Mouse (Mus musculus) ES-E14 (cell line): ENCODE data around the gene Nr5a2.

ENCODE experiments used
- CHD2 ChIP-seq: IDR thresholded peaks from 2 replicates; pipeline ENCODE4 v1.6.1; 2014; ENCODE audit warnings: mild to moderate bottlenecking, low read depth, low read length, inconsistent platforms
- HCFC1 ChIP-seq: IDR thresholded peaks from 2 replicates; pipeline ENCODE4 v1.6.1; 2012; ENCODE audit warnings: low read length, inconsistent platforms, borderline replicate concordance; ENCODE audit not compliant: insufficient read depth
- MAFK ChIP-seq: IDR thresholded peaks from 2 replicates; pipeline ENCODE4 v1.6.1; 2014; ENCODE audit warnings: mild to moderate bottlenecking, low read depth, low read length, inconsistent platforms; ENCODE audit not compliant: insufficient read depth
- ZNF384 ChIP-seq: IDR thresholded peaks from 2 replicates; pipeline ENCODE4 v1.6.1; 2012; ENCODE audit warnings: low read depth, low read length, inconsistent platforms

- no peak for TF ChIP-seq MAFK
- no peak for TF ChIP-seq HCFC1
- no peak for TF ChIP-seq CHD2
- TF ChIP-seq ZNF384, result no peak
These were observed 65.5 kb downstream of the Nr5a2 start for GRCm38 (mm10) chr1:136894753-136895152.
